Mouse (Mus musculus) kidney, adult 8-10 months (tissue): Measurements from ENCODE around the gene Map6.
A peak's percentile ranks its signal among the peaks of the same experiment; 100 is the strongest.
"Not testable (repeated sequence)": the region's sequence is repeated elsewhere in the genome, so short reads cannot be mapped to it uniquely, and the experiment has no call there.

Experiments used
- DNase-seq, 2 experiments: peaks; one replicate each; pipeline ENCODE4 v3.0.0; 2022

The Map6 gene

GRCm38 (mm10) chr7:99358371-99358770 is 91.1 kb downstream of the Map6 start:
- DNase-seq, result no peak

GRCm38 (mm10) chr7:99360021-99360802 is 93.0 kb downstream of the Map6 start:
- DNase-seq, result peak; percentile 40 to 65

- DNase-seq, result no peak
Measured at GRCm38 (mm10) chr7:99360803-99361414, 93.7 kb downstream of the Map6 start.

- DNase-seq, result no peak
Measured at GRCm38 (mm10) chr7:99362137-99362536, 94.9 kb downstream of the Map6 start.

- DNase-seq, result peak; percentile 53 to 79
Measured at GRCm38 (mm10) chr7:99365069-99365468, 97.8 kb downstream of the Map6 start.

- no peak for DNase-seq
Measured at GRCm38 (mm10) chr7:99366716-99367115, 99.5 kb downstream of the Map6 start.

GRCm38 (mm10) chr7:99374325-99374724 is 107.1 kb downstream of the Map6 start:
- DNase-seq, result not testable (repeated sequence)

- peak in 1 of 2 experiments; percentile 85 for DNase-seq
Measured at GRCm38 (mm10) chr7:99375455-99375854, 108.2 kb downstream of the Map6 start.

- DNase-seq, result no peak
Measured at GRCm38 (mm10) chr7:99378870-99379269, 111.6 kb downstream of the Map6 start.

- DNase-seq, result no peak
Measured at GRCm38 (mm10) chr7:99380491-99381213, 113.4 kb downstream of the Map6 start.

GRCm38 (mm10) chr7:99381214-99382087 is 114.2 kb downstream of the Map6 start, which contains the start of gene Gdpd5:
Gene Gdpd5 (plus strand): TSS chr7:99381414.
- peak; percentile 98 to 99 for DNase-seq

GRCm38 (mm10) chr7:99382088-99383000 is 115.1 kb downstream of the Map6 start:
- peak in 1 of 2 experiments; percentile 11 for DNase-seq

- DNase-seq, result no peak
Measured at GRCm38 (mm10) chr7:99383246-99383645, 116.0 kb downstream of the Map6 start.

- peak in 1 of 2 experiments; percentile 41 for DNase-seq
Measured at GRCm38 (mm10) chr7:99384101-99384611, 116.9 kb downstream of the Map6 start.

GRCm38 (mm10) chr7:99386030-99386429 is 118.8 kb downstream of the Map6 start:
- DNase-seq, result no peak
